Mouse (Mus musculus): ENCODE measurements around the gene Erf. TPM values are rescaled to one million over a fixed set of nuclear protein-coding genes. Genes with fewer than 3 reads are reported as not detected.
A peak's percentile ranks its signal among the peaks of the same experiment; 100 is the strongest.

The Erf gene
- polyA plus RNA-seq, 1 experiment from 2014 or later: 20.8 TPM

- H3K4me3 ChIP-seq: no peak overlapping the region
- H3K9me3 ChIP-seq: no peaks in the 10 kb centered on the region; the same call in 1 of the 2 replicates
Observed at GRCm38 (mm10) chr7:25288721-25289120, 38.2 kb upstream of the Erf start.

GRCm38 (mm10) chr7:25288011-25288410 is 37.5 kb upstream of the Erf start:
- ATAC-seq (ENCODE audit: insufficient number of reproducible peaks, insufficient read depth, low FRiP score, low TSS enrichment): no peak
- no peak overlapping the region for H3K27ac ChIP-seq
- H3K9me3 ChIP-seq: no peaks in the 10 kb centered on the region; the same call in 1 of the 2 replicates
- H3K4me2 ChIP-seq (replicated peaks): no peak overlapping the region
- no peaks in the 10 kb centered on the region for H3K27me3 ChIP-seq
- H3K9ac ChIP-seq: no peak overlapping the region
- H3K4me3 ChIP-seq: no peak overlapping the region
- H3K36me3 ChIP-seq: peaks cover 85% of the 10 kb centered on the region
- WGBS: 93% methylated on average over 12 of the region's 12 CpGs
- H3K4me1 ChIP-seq: peaks cover 30% of the 10 kb centered on the region

More at GRCm38 (mm10) chr7:25288721-25289120, 38.2 kb upstream of the Erf start:
- Histone ChIP-seq H3K27ac (no peak overlapping the region), H3K27me3 (no peaks in the 10 kb centered on the region), H3K36me3 (peaks cover 92% of the 10 kb centered on the region), H3K4me2 (replicated peaks) (no peak overlapping the region), H3K9ac (no peak overlapping the region), H3K4me1 (peaks cover 23% of the 10 kb centered on the region)
- no peak for ATAC-seq (ENCODE audit: insufficient number of reproducible peaks, insufficient read depth, low FRiP score, low TSS enrichment)
- 93% methylated on average over 3 of the region's 3 CpGs for WGBS

DNA sequence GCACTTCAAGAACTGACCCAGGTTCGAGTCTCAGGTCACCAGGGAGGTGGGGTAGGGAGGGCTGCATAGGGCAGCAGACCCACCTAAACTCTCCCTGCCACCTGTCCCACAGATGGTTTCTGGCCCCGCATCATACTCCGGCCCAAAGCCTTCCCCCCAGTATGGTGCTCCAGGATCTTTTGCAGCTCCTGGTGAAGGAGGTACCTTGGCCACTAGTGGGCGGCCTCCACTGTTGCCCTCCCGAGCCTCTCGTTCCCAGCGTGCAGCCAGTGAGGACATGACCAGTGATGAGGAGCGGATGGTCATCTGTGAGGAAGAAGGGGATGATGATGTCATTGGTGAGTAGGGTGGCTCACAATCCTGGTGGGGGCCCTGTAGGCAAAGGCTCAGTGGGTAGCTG is 36.4 kb upstream of the Erf start:
- Histone ChIP-seq H3K4me3 (no peak overlapping the region), H3K36me3 (peaks cover 74% of the 10 kb centered on the region), H3K4me1 (peaks cover 30% of the 10 kb centered on the region), H3K27me3 (no peaks in the 10 kb centered on the region), H3K4me2 (replicated peaks) (no peak overlapping the region), H3K9ac (no peak overlapping the region), H3K9me3 (no peaks in the 10 kb centered on the region; the same call in 1 of the 2 replicates), H3K27ac (no peak overlapping the region)
- WGBS: 85% methylated on average over 8 of the region's 8 CpGs
- ATAC-seq (ENCODE audit: insufficient number of reproducible peaks, insufficient read depth, low FRiP score, low TSS enrichment): no peak

DNA sequence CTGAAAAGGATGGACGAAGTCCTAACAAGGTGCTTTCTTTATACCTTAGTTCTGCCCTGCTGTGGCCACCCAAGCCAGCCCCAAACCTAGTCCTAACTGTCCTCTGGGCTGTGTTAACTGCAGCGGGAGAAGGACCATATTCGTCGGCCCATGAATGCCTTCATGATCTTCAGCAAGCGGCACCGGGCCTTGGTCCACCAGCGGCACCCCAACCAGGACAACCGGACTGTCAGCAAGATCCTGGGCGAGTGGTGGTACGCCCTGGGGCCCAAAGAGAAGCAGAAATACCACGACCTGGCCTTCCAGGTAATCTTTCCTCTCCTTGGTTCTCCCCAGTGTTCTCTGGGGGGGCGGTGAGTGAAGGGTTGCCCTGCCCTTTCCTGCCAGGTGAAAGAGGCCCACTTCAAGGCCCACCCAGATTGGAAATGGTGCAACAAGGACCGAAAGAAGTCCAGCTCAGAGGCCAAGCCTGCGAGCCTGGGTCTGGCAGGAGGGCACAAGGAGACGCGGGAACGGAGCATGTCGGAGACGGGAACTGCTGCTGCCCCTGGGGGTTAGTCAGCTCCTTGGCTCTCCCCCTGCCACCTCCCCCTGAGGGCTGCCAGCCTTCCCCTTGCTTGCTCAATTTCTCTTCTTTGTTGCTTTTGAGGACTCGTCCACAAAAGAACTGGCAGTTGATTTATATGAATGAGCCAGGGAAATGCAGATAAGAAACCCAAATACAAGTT is 35.1 kb upstream of the Erf start:
- Histone ChIP-seq H3K36me3 (peaks cover 61% of the 10 kb centered on the region), H3K27ac (no peak overlapping the region), H3K27me3 (no peaks in the 10 kb centered on the region), H3K9me3 (no peaks in the 10 kb centered on the region; the same call in 1 of the 2 replicates), H3K4me1 (peaks cover 34% of the 10 kb centered on the region), H3K9ac (0 out of 2 replicates have a peak overlapping the region, but pooled peaks have one; percentile 33), H3K4me2 (replicated peaks) (no peak overlapping the region), H3K4me3 (no peak overlapping the region)
- no peak for ATAC-seq (ENCODE audit: insufficient number of reproducible peaks, insufficient read depth, low FRiP score, low TSS enrichment)
- WGBS: 93% methylated on average over 20 of the region's 20 CpGs

DNA sequence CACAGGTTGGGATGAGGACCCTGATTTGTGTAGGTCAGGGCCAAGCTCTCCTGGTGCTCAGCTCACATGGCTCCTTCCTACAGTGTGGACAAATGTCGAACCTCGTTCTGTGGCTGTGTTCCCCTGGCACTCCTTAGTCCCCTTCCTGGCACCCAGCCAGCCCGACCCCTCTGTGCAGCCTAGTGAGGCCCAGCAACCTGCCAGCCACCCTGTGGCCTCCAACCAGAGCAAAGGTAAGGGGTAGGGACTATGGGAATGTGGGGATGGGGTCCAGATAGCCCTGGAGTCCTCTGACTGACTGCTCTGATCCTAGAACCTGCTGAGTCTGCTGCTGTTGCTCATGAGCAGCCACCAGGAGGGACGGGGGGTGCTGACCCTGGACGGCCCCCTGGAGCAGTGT is 34.2 kb upstream of the Erf start:
- Histone ChIP-seq H3K4me2 (replicated peaks) (peak overlapping the region; percentile 92), H3K27ac (0 out of 2 replicates have a peak overlapping the region, but pooled peaks have one; percentile 99), H3K9ac (peak overlapping the region; percentile 33; the same call in 1 of the 2 replicates), H3K36me3 (peaks cover 52% of the 10 kb centered on the region), H3K4me3 (peak overlapping the region; percentile 89), H3K9me3 (no peaks in the 10 kb centered on the region; the same call in 1 of the 2 replicates), H3K27me3 (no peaks in the 10 kb centered on the region), H3K4me1 (peaks cover 41% of the 10 kb centered on the region)
- no peak for ATAC-seq (ENCODE audit: insufficient number of reproducible peaks, insufficient read depth, low FRiP score, low TSS enrichment)
- 76% methylated on average over 5 of the region's 5 CpGs for WGBS

DNA sequence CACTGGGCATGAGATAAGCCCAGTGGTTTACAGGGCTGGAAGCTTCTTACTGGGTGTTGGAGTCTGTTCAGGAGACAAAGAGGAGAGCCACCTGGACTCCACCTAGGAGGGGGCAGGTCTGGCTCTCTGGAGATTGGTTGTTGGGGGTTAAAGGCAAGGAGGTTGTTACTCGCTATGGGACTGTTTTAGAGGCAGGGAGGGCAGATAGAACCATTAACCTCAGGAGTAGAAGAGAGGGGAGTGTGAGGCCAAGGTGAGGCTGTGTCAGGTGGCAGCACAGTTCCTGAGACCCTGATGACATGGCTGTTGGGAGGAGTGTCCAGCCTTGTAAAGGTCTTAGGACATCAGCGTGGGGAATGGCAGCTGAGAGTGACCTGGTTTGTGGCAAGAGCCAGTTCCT is 33.6 kb upstream of the Erf start:
- Histone ChIP-seq H3K36me3 (peaks cover 46% of the 10 kb centered on the region), H3K27ac (peak overlapping the region; percentile 99), H3K4me3 (peak overlapping the region; percentile 89), H3K4me1 (peaks cover 41% of the 10 kb centered on the region), H3K9ac (peak overlapping the region; percentile 80), H3K27me3 (no peaks in the 10 kb centered on the region), H3K9me3 (no peaks in the 10 kb centered on the region; the same call in 1 of the 2 replicates), H3K4me2 (replicated peaks) (peak overlapping the region; percentile 92)
- ATAC-seq (ENCODE audit: insufficient number of reproducible peaks, insufficient read depth, low FRiP score, low TSS enrichment): no peak
- WGBS: 77% methylated on average over 2 of the region's 2 CpGs

GRCm38 (mm10) chr7:25283637-25284036 is 33.1 kb upstream of the Erf start:
- peak overlapping the region; percentile 92 for H3K4me2 ChIP-seq (replicated peaks)
- H3K27me3 ChIP-seq: no peaks in the 10 kb centered on the region
- WGBS: 12% methylated on average over 5 of the region's 5 CpGs
- H3K9ac ChIP-seq: peak overlapping the region; percentile 80
- peak overlapping the region; percentile 89 for H3K4me3 ChIP-seq
- H3K27ac ChIP-seq: peak overlapping the region; percentile 99
- peaks cover 41% of the 10 kb centered on the region for H3K36me3 ChIP-seq
- H3K9me3 ChIP-seq: no peaks in the 10 kb centered on the region; the same call in 1 of the 2 replicates
- no peak for ATAC-seq (ENCODE audit: insufficient number of reproducible peaks, insufficient read depth, low FRiP score, low TSS enrichment)
- H3K4me1 ChIP-seq: peaks cover 41% of the 10 kb centered on the region

GRCm38 (mm10) chr7:25282731-25283211 is 32.2 kb upstream of the Erf start:
- 1% methylated on average over 27 of the region's 36 CpGs for WGBS
- H3K4me2 ChIP-seq (replicated peaks): peak overlapping the region; percentile 92
- H3K27me3 ChIP-seq: no peaks in the 10 kb centered on the region
- peak overlapping the region; percentile 80 for H3K9ac ChIP-seq
- peak overlapping the region; percentile 99 for H3K27ac ChIP-seq
- ATAC-seq (ENCODE audit: insufficient number of reproducible peaks, insufficient read depth, low FRiP score, low TSS enrichment): no peak
- peaks cover 32% of the 10 kb centered on the region for H3K36me3 ChIP-seq
- H3K4me1 ChIP-seq: peaks cover 43% of the 10 kb centered on the region
- H3K4me3 ChIP-seq: peak overlapping the region; percentile 89
- H3K9me3 ChIP-seq: no peaks in the 10 kb centered on the region

- peaks cover 50% of the 10 kb centered on the region for H3K4me1 ChIP-seq
- no peaks in the 10 kb centered on the region for H3K9me3 ChIP-seq
- WGBS: 1% methylated on average over 68 of the region's 108 CpGs
- H3K36me3 ChIP-seq: peaks cover 24% of the 10 kb centered on the region
- peak overlapping the region; percentile 99 for H3K27ac ChIP-seq
- peak overlapping the region; percentile 80 for H3K9ac ChIP-seq
- peak; percentile 65 for ATAC-seq (ENCODE audit: insufficient number of reproducible peaks, insufficient read depth, low FRiP score, low TSS enrichment)
- H3K4me3 ChIP-seq: peak overlapping the region; percentile 89
- H3K27me3 ChIP-seq: no peaks in the 10 kb centered on the region
- H3K4me2 ChIP-seq (replicated peaks): peak overlapping the region; percentile 92
Observed at GRCm38 (mm10) chr7:25281734-25282601, 31.4 kb upstream of the Erf start.

GRCm38 (mm10) chr7:25281166-25281733 is 30.7 kb upstream of the Erf start:
- H3K9ac ChIP-seq: peak overlapping the region; percentile 61; the same call in 1 of the 2 replicates
- no peaks in the 10 kb centered on the region for H3K27me3 ChIP-seq
- H3K36me3 ChIP-seq: peaks cover 17% of the 10 kb centered on the region
- H3K9me3 ChIP-seq: no peaks in the 10 kb centered on the region
- H3K4me2 ChIP-seq (replicated peaks): peak overlapping the region; percentile 92
- peak overlapping the region; percentile 99 for H3K27ac ChIP-seq
- peak overlapping the region; percentile 89 for H3K4me3 ChIP-seq
- WGBS: 24% methylated on average over 12 of the region's 12 CpGs
- ATAC-seq (ENCODE audit: insufficient number of reproducible peaks, insufficient read depth, low FRiP score, low TSS enrichment): 0 out of 2 replicates have a peak, but pooled peaks have one; percentile 0
- peaks cover 50% of the 10 kb centered on the region for H3K4me1 ChIP-seq
